Mouse (Mus musculus): ENCODE results near the gene Mrps33.

Mrps33 gene

GRCm38 (mm10) chr6:39810612-39811116 is at the start of gene Mrps33:
Mrps33 (minus strand) TSS chr6:39810988.
- DNase-seq (ENCODE audit: low read depth, low spot score) = peak; percentile 95

GRCm38 (mm10) chr6:39849667-39850066 is 38.9 kb upstream of the Mrps33 start:
- DNase-seq (ENCODE audit: low read depth, low spot score) = no peak

- DNase-seq (ENCODE audit: low read depth, low spot score) = no peak
These were observed 38.0 kb upstream of the Mrps33 start for GRCm38 (mm10) chr6:39848766-39849165.

GRCm38 (mm10) chr6:39847538-39847937 is 36.8 kb upstream of the Mrps33 start:
- DNase-seq (ENCODE audit: low read depth, low spot score) = no peak

GRCm38 (mm10) chr6:39843698-39844342 is 33.0 kb upstream of the Mrps33 start:
- DNase-seq (ENCODE audit: low read depth, low spot score) = no peak

GRCm38 (mm10) chr6:39828736-39829135 is 17.9 kb upstream of the Mrps33 start:
- DNase-seq (ENCODE audit: low read depth, low spot score) = no peak

GRCm38 (mm10) chr6:39821241-39821640 is 10.5 kb upstream of the Mrps33 start:
- DNase-seq (ENCODE audit: low read depth, low spot score) = no peak

GRCm38 (mm10) chr6:39818922-39819321 is 8.1 kb upstream of the Mrps33 start:
- no peak for DNase-seq (ENCODE audit: low read depth, low spot score)

- peak; percentile 74 for DNase-seq (ENCODE audit: low read depth, low spot score)
These were observed 2.3 kb downstream of the Mrps33 start for GRCm38 (mm10) chr6:39808511-39808910.

GRCm38 (mm10) chr6:39807050-39807560 is 3.7 kb downstream of the Mrps33 start:
- DNase-seq (ENCODE audit: low read depth, low spot score) = no peak

GRCm38 (mm10) chr6:39806336-39806735 is 4.5 kb downstream of the Mrps33 start:
- no peak for DNase-seq (ENCODE audit: low read depth, low spot score)

GRCm38 (mm10) chr6:39805916-39806315 is 4.9 kb downstream of the Mrps33 start:
- DNase-seq (ENCODE audit: low read depth, low spot score) = no peak

GRCm38 (mm10) chr6:39800977-39801376 is 9.8 kb downstream of the Mrps33 start:
- DNase-seq (ENCODE audit: low read depth, low spot score) = no peak

- DNase-seq (ENCODE audit: low read depth, low spot score) = no peak
These were observed 13.7 kb downstream of the Mrps33 start for GRCm38 (mm10) chr6:39797076-39797475.

- no peak for DNase-seq (ENCODE audit: low read depth, low spot score)
These were observed 14.6 kb downstream of the Mrps33 start for GRCm38 (mm10) chr6:39796150-39796549.

- DNase-seq (ENCODE audit: low read depth, low spot score) = no peak
These were observed 19.0 kb downstream of the Mrps33 start for GRCm38 (mm10) chr6:39791806-39792205.

GRCm38 (mm10) chr6:39788408-39788807 is 22.4 kb downstream of the Mrps33 start:
- no peak for DNase-seq (ENCODE audit: low read depth, low spot score)

GRCm38 (mm10) chr6:39787783-39788182 is 23.0 kb downstream of the Mrps33 start:
- no peak for DNase-seq (ENCODE audit: low read depth, low spot score)

GRCm38 (mm10) chr6:39785944-39786343 is 24.8 kb downstream of the Mrps33 start:
- no peak for DNase-seq (ENCODE audit: low read depth, low spot score)

GRCm38 (mm10) chr6:39783521-39783920 is 27.3 kb downstream of the Mrps33 start:
- DNase-seq (ENCODE audit: low read depth, low spot score) = no peak

GRCm38 (mm10) chr6:39782618-39783017 is 28.2 kb downstream of the Mrps33 start:
- DNase-seq (ENCODE audit: low read depth, low spot score) = no peak

GRCm38 (mm10) chr6:39781766-39782530 is 28.8 kb downstream of the Mrps33 start:
- no peak for DNase-seq (ENCODE audit: low read depth, low spot score)

Measured in retina, adult 2 months (tissue).